Mouse (Mus musculus): ENCODE results near the gene Cacna2d4. TPM values are rescaled to one million over a fixed set of nuclear protein-coding genes. Genes with fewer than 3 reads are reported as not detected.

Cacna2d4 gene
- total and polyA plus RNA-seq, 3 experiments, result 0.33 TPM; not detected in 2

DNA sequence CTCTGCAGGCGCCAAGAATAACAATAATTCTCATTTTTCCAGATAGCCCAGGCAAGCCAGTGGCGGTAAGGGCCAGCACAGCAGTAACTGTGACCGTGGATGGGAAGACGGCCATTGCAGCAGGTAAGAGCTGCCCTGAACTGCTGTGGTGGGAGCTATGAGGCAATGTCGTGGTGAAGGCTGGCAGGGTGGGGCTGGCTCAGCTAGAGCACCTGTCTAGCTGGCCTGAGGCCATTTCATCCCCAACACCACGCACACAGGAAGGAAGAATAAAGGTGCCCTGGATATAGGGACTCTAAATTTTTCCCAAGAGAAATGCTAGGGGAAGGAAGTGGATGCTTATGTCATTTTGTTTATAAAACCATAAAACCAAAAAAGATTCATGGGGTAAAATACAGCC lies 76.1 kb downstream of the Cacna2d4 start:
- H3K4me3 ChIP-seq (ENCODE audit: low read depth, low read length), result no peak overlapping the region
- H3K27me3 ChIP-seq (ENCODE audit: insufficient read depth, low read length), result peaks cover 17% of the 10 kb centered on the region; the same call in 1 of the 2 replicates
- DNase-seq (ENCODE audit: low spot score) (no peak), ATAC-seq (ENCODE audit: extremely low read depth, insufficient number of reproducible peaks, low FRiP score, poor library complexity, severe bottlenecking) (no peak)
- no peaks in the 10 kb centered on the region for H3K9me3 ChIP-seq (replicated peaks)
- TF ChIP-seq GATA1 (IDR thresholded peaks at IDR 0.05; ENCODE audit: borderline replicate concordance, low read length) (no peak), TAL1 (conservative IDR thresholded peaks at IDR 0.05; ENCODE audit: low read depth, low read length) (no peak), CTCF (IDR thresholded peaks at IDR 0.05; ENCODE audit: low read depth, low read length) (no peak), POLR2AphosphoS5 (IDR thresholded peaks at IDR 0.05; ENCODE audit: insufficient replicate concordance, low read depth, low read length) (no peak), GATA2 (IDR thresholded peaks at IDR 0.05; ENCODE audit: borderline replicate concordance, low read depth, low read length) (no peak)
- no peaks in the 10 kb centered on the region for H3K36me3 ChIP-seq (replicated peaks)
- no peaks in the 10 kb centered on the region for H3K4me1 ChIP-seq (ENCODE audit: insufficient read depth, low read depth, low read length)

DNA sequence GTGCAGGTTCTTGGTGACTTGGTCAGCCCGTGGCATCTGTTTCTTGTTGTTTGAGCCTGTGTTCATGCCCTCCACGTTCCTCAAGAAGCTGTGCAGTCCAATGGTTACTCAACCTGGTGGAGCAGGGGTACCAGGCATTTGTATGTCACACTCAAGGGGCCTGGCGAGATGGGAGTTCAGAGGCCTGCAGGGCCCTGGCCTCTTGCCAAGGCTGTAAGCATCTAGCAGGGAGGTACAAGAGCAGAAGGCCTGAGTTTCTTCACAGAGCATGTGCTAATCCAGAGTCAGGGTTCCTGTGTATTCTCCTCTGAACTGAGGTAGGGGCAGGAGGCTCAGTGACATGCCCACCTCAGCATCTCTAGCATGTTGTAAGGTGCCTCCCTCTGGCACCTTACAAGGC lies 76.8 kb downstream of the Cacna2d4 start:
- H3K27me3 ChIP-seq (ENCODE audit: insufficient read depth, low read length), result peaks cover 17% of the 10 kb centered on the region; the same call in 1 of the 2 replicates
- H3K36me3 ChIP-seq (replicated peaks), result no peaks in the 10 kb centered on the region
- DNase-seq (ENCODE audit: low spot score) (no peak), ATAC-seq (ENCODE audit: extremely low read depth, insufficient number of reproducible peaks, low FRiP score, poor library complexity, severe bottlenecking) (no peak)
- TF ChIP-seq GATA1 (IDR thresholded peaks at IDR 0.05; ENCODE audit: borderline replicate concordance, low read length) (no peak), GATA2 (IDR thresholded peaks at IDR 0.05; ENCODE audit: borderline replicate concordance, low read depth, low read length) (no peak), TAL1 (conservative IDR thresholded peaks at IDR 0.05; ENCODE audit: low read depth, low read length) (no peak), POLR2AphosphoS5 (IDR thresholded peaks at IDR 0.05; ENCODE audit: insufficient replicate concordance, low read depth, low read length) (no peak), CTCF (IDR thresholded peaks at IDR 0.05; ENCODE audit: low read depth, low read length) (no peak)
- no peaks in the 10 kb centered on the region for H3K9me3 ChIP-seq (replicated peaks)
- H3K4me1 ChIP-seq (ENCODE audit: insufficient read depth, low read depth, low read length), result no peaks in the 10 kb centered on the region
- no peak overlapping the region for H3K4me3 ChIP-seq (ENCODE audit: low read depth, low read length)

- DNase-seq (ENCODE audit: low spot score) (no peak), ATAC-seq (ENCODE audit: extremely low read depth, insufficient number of reproducible peaks, low FRiP score, poor library complexity, severe bottlenecking) (no peak)
- TF ChIP-seq POLR2AphosphoS5 (IDR thresholded peaks at IDR 0.05; ENCODE audit: insufficient replicate concordance, low read depth, low read length) (no peak), GATA1 (IDR thresholded peaks at IDR 0.05; ENCODE audit: borderline replicate concordance, low read length) (no peak), GATA2 (IDR thresholded peaks at IDR 0.05; ENCODE audit: borderline replicate concordance, low read depth, low read length) (no peak), CTCF (IDR thresholded peaks at IDR 0.05; ENCODE audit: low read depth, low read length) (no peak), TAL1 (conservative IDR thresholded peaks at IDR 0.05; ENCODE audit: low read depth, low read length) (no peak)
- Histone ChIP-seq H3K9me3 (replicated peaks) (no peaks in the 10 kb centered on the region), H3K36me3 (replicated peaks) (no peaks in the 10 kb centered on the region), H3K27me3 (ENCODE audit: insufficient read depth, low read length) (peaks cover 17% of the 10 kb centered on the region; the same call in 1 of the 2 replicates), H3K4me3 (ENCODE audit: low read depth, low read length) (no peak overlapping the region), H3K4me1 (ENCODE audit: insufficient read depth, low read depth, low read length) (no peaks in the 10 kb centered on the region)
Observed at GRCm38 (mm10) chr6:119313588-119314375, 77.5 kb downstream of the Cacna2d4 start.

DNA sequence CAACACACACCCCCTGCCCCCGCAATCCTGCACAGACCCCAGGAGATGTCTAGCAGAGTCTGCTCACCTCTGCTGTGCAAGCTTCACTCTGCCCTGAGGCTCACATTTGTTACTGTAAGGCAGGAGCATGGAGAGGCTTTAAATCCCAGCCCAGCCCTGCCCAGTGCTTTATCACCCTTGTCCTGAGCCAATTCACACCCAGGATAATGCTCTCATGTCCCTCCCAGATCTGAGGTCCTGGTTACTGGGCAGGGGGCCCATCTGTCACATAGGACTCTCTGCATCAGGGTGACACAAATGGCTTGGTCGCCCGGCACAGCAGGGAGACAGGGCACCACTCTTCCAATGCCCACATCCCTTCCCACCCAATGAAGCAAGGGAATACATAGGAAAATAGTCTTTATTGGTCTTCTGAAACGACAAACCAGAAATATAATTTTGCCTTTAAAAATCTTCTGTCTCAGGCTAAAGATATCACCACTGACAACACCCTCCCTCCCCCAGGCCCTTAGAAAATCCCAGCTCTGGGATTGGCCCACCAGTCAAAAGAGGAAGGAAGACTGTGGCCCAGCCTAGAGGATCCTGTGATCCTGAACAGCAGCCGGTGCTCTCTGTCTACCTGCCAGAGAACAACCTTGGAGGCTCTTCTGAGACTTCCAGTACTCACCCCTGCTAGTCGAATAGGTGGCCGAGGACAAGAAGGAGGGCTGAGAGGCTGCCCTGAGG lies 78.6 kb downstream of the Cacna2d4 start:
- no peaks in the 10 kb centered on the region for H3K4me1 ChIP-seq (ENCODE audit: insufficient read depth, low read depth, low read length)
- H3K36me3 ChIP-seq (replicated peaks), result no peaks in the 10 kb centered on the region
- no peaks in the 10 kb centered on the region; the same call in 1 of the 2 replicates for H3K9me3 ChIP-seq (replicated peaks)
- ATAC-seq (ENCODE audit: extremely low read depth, insufficient number of reproducible peaks, low FRiP score, poor library complexity, severe bottlenecking) (no peak), DNase-seq (ENCODE audit: low spot score) (no peak)
- peaks cover 15% of the 10 kb centered on the region; the same call in 1 of the 2 replicates for H3K27me3 ChIP-seq (ENCODE audit: insufficient read depth, low read length)
- TF ChIP-seq POLR2AphosphoS5 (IDR thresholded peaks at IDR 0.05; ENCODE audit: insufficient replicate concordance, low read depth, low read length), result no peak
- no peak for TF ChIP-seq GATA2 (IDR thresholded peaks at IDR 0.05; ENCODE audit: borderline replicate concordance, low read depth, low read length)
- TF ChIP-seq TAL1 (conservative IDR thresholded peaks at IDR 0.05; ENCODE audit: low read depth, low read length), result no peak
- no peak overlapping the region for H3K4me3 ChIP-seq (ENCODE audit: low read depth, low read length)

DNA sequence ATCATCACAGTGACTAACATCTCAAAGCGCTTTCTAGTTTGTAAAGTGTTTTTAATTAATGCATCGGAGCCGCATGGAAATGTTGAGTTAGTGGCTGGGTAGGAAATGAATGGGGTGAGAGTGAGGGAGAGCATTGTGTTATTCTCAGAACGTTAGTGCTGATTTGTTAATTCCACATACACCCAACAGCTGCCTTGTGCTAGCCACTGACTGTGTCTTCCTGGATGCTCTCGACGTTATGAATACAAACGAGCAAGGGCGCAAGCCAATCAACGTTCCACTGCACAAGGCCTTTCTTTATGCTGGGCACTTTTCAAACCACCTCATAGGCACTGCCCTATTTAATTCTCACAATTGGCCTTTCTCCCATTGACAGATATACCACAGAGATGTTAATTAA lies 82.4 kb downstream of the Cacna2d4 start:
- TF ChIP-seq TAL1 (conservative IDR thresholded peaks at IDR 0.05; ENCODE audit: low read depth, low read length) (no peak), POLR2AphosphoS5 (IDR thresholded peaks at IDR 0.05; ENCODE audit: insufficient replicate concordance, low read depth, low read length) (no peak), CTCF (IDR thresholded peaks at IDR 0.05; ENCODE audit: low read depth, low read length) (no peak), GATA2 (IDR thresholded peaks at IDR 0.05; ENCODE audit: borderline replicate concordance, low read depth, low read length) (no peak), GATA1 (IDR thresholded peaks at IDR 0.05; ENCODE audit: borderline replicate concordance, low read length) (no peak)
- Histone ChIP-seq H3K9me3 (replicated peaks) (no peaks in the 10 kb centered on the region; the same call in 1 of the 2 replicates), H3K36me3 (replicated peaks) (no peaks in the 10 kb centered on the region), H3K4me3 (ENCODE audit: low read depth, low read length) (no peak overlapping the region), H3K27me3 (ENCODE audit: insufficient read depth, low read length) (peaks cover 27% of the 10 kb centered on the region; the same call in 1 of the 2 replicates), H3K4me1 (ENCODE audit: insufficient read depth, low read depth, low read length) (no peaks in the 10 kb centered on the region)
- ATAC-seq (ENCODE audit: extremely low read depth, insufficient number of reproducible peaks, low FRiP score, poor library complexity, severe bottlenecking), result no peak
- DNase-seq (ENCODE audit: low spot score), result no peak

DNA sequence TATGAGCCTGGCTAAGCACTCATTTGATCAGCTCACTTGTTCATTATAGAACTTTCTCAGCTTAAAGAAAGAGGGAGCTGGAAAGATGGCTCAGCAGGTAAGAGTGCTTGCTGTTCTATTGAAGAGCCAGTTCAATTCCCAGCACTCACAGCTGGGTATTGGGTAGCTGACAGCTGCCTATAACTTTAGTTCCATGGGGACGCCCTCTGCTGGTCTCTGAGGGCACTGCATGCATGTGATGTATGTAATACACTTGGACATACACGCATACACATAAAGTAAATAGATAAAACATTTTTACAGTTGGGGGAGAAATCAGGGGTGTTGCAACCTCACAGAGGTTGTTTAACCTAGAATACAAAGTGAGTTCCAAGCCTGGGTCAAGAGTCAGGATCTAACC lies 83.0 kb downstream of the Cacna2d4 start:
- peaks cover 31% of the 10 kb centered on the region for H3K27me3 ChIP-seq (ENCODE audit: insufficient read depth, low read length)
- no peaks in the 10 kb centered on the region; the same call in 1 of the 2 replicates for H3K9me3 ChIP-seq (replicated peaks)
- no peaks in the 10 kb centered on the region for H3K36me3 ChIP-seq (replicated peaks)
- ATAC-seq (ENCODE audit: extremely low read depth, insufficient number of reproducible peaks, low FRiP score, poor library complexity, severe bottlenecking), result no peak
- no peak for DNase-seq (ENCODE audit: low spot score)
- H3K4me3 ChIP-seq (ENCODE audit: low read depth, low read length), result no peak overlapping the region
- peak; percentile 37; the same call in 1 of the 2 replicates for TF ChIP-seq CTCF (IDR thresholded peaks at IDR 0.05; ENCODE audit: low read depth, low read length)
- TF ChIP-seq GATA1 (IDR thresholded peaks at IDR 0.05; ENCODE audit: borderline replicate concordance, low read length), result no peak
- no peaks in the 10 kb centered on the region for H3K4me1 ChIP-seq (ENCODE audit: insufficient read depth, low read depth, low read length)

Data from G1E (cell line).